Mouse (Mus musculus): ENCODE results near the gene Cacna2d3. TPM values are rescaled to one million over a fixed set of nuclear protein-coding genes. Genes with fewer than 3 reads are reported as not detected.

Cacna2d3 gene
- total RNA-seq, 2 experiments from 2014 or later, result 1.9 to 2.1 TPM

DNA sequence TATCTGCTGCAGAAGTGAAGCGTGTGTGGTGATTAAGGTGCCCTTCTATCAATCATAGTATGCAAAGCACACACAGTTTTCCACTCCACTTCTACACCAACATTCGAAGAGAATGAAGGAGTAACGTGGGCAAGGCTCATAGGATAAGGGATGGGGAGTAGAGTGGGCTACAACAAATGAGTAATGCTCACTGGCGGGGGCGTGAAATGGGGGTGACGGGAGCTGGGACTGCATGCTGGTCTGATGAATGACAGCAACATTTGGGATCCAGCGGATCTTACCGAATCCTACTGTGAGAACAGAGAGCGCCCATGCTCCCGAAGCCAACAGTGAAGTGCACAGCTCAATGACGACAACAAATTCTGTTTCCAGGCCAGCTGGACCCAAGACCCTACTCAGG lies 76.2 kb downstream of the Cacna2d3 start:
- no peak for DNase-seq (ENCODE audit: low spot score in 2 of 2)

DNA sequence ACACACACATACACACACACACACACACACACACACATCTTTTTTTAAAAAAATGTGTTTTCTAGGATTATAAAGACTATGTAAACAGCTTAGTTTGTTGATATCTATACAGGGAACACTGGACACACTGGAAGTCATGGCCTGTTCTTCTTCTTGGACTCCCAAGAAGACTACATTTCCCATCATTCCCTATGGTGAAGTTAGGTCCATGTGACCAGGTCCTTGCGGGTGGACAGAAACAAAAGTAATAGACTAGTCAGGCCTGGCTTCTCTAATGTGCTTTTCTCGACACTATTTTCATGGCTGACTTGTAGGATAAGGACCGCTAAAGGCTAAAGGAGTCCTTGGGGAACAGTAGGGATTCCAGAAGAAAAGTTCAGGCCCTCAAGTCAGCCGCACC lies 78.4 kb downstream of the Cacna2d3 start:
- DNase-seq (ENCODE audit: low spot score in 2 of 2), result no peak

DNA sequence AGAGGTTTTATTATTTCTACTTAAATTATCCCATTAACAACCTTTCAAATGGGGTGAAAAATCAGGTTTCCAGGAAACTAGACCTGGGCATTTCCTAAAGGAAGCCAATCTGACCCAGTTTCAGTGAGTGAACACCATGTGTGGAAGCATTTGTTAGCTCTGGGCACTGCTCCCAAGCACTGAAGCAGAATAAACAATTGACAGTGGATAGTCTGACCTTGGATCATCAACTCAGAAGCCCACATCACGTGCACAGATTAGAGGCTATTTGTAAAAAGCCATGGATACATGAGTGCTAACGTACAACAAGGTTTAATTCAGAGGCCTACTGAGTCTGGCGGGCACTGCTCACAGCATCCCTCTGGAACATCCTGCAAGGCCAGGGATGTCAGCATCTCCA lies 82.4 kb downstream of the Cacna2d3 start:
- no peak for DNase-seq (ENCODE audit: low spot score in 2 of 2)

DNA sequence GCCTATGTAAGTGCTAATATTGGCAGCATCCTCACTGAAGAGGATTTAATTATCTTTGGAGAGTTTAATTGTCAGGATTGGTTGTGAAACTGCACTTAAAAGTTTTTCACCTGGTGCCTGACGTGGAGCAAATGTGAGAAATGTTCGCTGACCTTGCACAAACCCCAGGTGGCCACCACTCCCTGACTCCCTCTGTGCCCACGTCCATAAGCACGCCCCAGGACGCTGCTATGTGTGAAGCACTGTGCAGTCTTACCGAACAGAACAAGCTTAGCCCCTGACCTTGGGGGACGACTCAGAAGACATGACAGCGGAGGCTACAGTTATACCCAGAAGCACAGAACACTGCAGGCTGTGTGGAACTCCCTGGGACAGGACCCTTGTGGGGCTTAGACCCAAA lies 93.5 kb downstream of the Cacna2d3 start:
- no peak for DNase-seq (ENCODE audit: low spot score in 2 of 2)

DNA sequence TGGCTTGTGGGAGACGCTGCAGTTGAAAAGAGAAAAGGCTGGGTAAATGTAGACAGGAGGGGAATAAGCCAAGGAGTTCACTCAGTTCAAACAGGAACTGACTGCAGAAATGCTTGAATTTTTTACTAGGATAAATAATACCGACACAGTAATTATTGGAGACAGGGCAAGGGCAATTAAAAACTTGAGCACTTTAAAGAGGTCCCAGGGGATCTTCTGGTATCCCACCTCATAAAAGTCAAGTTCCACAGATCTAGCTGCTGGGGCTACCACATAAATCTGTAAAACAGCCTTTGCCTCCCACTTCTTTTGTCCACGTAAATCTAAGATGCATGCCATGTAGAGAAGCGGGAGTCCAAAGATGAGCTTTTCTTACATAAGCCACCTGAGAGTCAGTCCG lies 109.2 kb downstream of the Cacna2d3 start:
- no peak for DNase-seq (ENCODE audit: low spot score in 2 of 2)

DNA sequence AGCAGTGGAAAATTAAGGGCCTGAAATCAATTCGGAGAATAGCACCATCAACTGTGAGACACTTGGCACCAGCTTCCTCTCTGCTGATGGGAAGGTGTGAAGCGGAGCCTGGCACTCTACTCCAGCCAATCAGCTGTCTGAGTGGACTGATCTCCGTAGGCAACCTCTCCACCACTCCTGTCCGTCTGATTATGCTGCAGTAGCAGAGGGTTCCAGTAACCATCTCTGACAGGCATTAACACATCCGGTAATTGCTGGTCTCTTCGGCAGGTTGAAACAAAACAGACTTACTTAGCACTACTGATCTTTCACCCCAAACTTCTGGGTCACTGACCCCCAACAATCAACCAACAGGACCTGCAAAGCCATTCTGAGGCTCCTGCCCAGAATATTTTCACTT lies 112.9 kb downstream of the Cacna2d3 start:
- no peak for DNase-seq (ENCODE audit: low spot score in 2 of 2)

DNA sequence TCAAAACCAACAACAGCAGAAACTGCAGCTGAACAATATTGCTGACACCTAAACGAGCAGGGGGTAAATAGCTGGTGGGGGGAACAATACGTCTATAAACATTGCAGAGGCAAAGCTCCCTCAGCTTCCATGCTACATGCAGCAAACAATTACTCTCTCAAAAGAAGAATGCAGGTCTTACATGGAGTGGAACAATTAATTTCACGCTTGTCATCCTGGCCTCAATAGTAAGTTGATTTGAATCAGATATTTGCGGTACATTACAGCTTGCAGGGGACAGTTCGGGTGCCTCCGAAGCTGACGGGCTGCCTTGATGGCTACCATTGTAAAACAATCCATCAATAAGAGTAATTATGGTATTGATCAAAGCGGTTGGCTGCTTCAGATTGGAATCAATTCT lies 122.2 kb downstream of the Cacna2d3 start:
- no peak for DNase-seq (ENCODE audit: low spot score in 2 of 2)

DNA sequence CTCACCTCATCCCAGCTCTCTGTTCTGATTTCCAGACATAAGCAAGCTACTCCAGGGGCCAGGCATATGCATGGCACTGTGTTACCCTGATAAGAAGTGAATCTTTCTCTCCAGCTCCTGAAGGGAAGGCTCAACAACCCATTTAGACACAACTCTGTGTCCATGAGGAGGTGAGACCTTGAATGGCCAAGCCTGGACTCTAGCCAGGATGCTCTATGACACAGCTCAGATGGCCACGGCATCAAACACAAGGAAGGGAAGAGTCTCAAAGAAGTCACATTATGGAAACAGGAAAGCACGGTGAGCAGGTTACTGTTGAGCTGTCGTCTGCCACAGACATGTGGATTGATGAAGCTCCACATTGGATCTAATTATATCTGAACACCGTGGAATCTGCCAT lies 128.8 kb downstream of the Cacna2d3 start:
- no peak for DNase-seq (ENCODE audit: low spot score in 2 of 2)

DNA sequence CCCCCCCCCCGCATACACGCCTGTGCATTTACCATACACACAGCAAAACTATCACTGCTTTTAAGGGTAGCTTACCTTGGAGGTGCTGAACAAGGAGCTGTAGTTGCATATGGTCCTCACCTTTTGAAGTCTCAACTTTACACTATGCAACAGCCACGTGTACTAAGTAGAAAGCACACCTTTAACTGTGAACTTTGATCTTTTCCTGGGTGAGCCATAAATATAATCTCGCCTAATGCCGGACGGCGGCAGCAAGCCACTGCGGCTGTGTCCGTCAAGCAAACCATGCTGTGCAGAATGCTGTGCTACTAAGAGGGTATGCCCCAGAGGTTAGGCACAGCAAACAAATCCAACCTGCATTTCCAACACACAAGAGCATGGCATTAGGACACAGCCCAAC lies 132.0 kb downstream of the Cacna2d3 start:
- DNase-seq (ENCODE audit: low spot score in 2 of 2), result no peak

DNA sequence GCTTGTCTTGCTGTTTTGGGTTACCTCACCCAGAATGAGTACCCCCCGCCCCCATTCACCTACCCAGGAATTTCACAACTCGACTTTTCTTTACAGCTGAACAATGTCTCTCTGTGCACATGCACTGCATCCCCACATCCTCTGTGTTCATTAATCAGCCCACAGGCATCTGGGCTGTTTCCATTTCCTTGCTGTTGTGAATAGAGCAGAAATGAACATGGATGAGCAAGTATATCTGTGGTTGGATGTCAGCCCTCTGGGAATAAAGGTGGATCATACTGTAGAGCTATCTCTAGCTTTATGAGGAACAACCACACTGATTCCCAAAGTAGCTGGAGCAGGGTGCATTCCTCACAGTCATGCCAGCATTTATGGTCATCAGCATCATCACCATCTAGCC lies 139.7 kb downstream of the Cacna2d3 start:
- DNase-seq (ENCODE audit: low spot score in 2 of 2), result no peak

DNA sequence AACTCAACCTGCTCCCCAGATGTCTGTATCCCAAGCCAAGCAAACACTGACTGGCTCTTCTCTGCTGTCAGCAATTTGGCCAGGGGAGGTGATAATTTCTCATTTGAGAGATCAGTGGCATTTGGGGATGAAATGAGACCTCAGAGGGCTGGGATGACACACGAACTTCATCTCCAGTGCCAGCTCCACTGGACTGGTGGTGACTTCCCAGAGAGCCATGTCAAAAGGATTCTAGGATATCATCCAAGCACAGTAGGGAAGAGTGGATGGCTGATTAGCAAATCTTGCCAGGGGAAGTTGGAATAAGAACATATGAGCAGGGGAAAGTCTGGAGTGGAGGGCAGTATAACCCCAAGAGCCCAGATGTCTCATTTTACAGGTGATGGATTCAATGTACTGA lies 143.9 kb downstream of the Cacna2d3 start:
- DNase-seq (ENCODE audit: low spot score in 2 of 2), result no peak

DNA sequence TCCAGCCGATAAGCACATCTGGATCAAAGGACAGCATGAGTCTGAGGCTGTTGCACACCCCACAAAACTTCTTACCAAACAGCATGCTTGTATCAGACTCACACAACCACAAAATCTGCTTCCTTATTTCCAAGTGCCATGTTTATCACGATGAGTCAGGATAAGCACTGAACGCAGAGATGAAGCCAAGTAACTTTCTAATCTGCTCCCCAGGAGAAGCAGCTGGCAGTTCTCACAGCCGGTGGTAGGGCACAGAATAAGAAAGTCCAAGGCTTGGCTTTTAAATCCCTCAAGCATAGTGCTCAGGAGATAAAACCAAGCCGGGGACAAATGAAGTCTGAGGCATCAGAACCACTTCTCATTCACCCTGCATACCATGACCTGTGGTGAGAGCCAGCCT lies 146.1 kb downstream of the Cacna2d3 start:
- DNase-seq (ENCODE audit: low spot score in 2 of 2), result no peak

DNA sequence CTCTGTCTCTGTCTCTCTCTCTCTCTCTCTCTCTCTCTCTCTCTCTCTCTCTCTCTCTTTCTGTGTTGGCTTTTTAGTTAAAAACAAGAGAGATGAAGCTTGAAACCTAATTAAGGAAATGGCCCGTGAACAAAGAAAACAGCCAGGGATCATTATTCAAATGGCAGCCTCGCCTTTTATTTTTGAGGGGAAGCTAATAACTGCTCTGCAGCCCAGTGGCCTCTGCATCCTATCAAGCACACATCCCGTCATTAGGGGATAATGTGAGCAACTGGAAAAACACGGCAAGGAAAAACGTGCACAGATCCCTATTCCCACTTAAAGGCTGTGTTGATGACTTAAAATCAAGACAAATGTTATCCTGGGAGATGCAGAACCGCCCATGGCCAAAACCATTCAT lies 159.0 kb downstream of the Cacna2d3 start:
- no peak for DNase-seq (ENCODE audit: low spot score in 2 of 2)

DNA sequence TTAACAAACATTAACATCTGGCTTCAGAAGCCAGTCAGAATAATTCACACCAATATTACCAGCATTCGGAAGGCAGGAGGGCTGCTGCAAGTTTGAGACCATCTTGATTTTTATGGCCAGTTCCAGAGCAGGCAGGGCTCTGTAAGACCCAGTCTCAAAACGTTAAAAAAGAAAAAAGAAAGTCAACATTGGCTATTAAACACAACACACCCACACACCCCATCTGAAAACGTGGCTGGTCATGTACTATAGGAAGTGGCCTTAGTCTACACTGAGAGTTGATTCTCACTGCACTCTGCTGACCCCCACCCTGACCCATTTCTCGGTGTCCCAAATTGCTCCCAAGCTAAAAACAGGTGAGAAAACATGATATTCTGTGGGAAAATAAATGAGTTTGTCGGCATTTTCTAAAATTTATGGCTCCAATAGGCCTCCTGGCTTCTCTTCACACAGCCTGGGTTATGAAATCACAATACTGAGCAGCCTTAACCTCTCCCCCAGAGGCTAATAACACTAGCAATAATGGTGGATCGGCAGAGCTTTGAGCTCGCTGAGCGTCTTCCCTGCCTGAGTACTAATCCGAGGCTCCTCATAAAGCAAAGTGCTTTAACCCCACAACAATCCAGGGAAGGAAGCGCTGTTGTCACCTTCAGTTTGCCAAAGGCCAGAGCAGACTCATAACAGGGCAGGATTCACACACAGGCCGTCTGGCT lies 160.4 kb downstream of the Cacna2d3 start:
- DNase-seq (ENCODE audit: low spot score in 2 of 2), result no peak

DNA sequence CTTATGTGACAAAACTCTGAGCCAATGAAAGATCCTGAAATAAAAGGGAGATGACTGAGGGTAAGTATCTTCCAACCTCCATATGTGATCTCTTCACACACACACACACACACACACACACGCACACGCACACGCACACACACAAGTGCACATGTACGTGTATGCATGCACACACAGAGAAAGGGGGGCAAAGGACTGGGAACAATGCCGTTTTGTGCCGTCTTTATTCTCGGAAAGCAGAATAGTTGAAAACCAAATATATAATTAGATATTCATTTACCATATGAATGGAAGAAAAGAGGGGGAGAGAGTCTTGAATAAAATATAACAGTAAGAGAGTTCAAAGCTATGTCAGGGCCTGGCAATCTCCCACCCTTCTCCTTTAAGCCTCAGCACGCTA lies 163.2 kb downstream of the Cacna2d3 start:
- DNase-seq (ENCODE audit: low spot score in 2 of 2), result no peak

DNA sequence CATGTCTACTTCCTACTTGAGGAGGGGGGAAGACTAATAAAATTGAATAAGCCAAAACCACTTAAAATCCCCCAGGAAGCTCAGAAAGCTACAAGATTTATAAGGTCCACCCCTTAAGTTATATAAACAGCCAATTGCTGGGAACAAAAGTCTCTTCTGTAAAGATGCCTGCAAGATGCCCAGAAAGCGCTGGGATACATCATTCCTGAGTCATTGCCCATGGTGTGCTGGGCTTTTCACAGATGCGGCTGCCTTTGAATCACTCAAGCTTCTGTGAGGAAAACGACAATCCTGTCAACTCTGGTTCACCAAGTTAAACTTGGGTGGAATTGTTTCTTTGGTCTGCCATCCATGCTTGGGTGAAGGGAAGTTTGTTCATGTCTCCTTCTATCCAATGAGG lies 165.5 kb downstream of the Cacna2d3 start:
- no peak for DNase-seq (ENCODE audit: low spot score in 2 of 2)

DNA sequence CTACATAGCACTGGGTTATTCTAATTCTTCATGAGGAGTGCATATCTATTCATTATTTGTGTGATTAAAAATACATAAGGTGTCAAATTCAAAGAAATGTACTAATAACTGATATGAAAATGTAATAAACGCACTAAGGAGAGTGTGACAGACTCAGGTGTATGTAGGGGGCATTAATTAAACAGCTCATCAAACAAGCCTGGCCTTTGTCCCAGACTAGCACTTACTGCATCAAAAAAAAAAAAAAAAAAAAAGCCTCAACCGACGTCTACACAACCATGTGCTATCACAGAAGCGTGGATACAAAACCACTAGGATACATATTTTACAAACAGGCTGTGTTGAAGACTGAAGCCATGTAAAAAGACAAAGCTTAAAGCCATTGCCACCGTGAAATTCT lies 169.2 kb downstream of the Cacna2d3 start:
- no peak for DNase-seq (ENCODE audit: low spot score in 2 of 2)

DNA sequence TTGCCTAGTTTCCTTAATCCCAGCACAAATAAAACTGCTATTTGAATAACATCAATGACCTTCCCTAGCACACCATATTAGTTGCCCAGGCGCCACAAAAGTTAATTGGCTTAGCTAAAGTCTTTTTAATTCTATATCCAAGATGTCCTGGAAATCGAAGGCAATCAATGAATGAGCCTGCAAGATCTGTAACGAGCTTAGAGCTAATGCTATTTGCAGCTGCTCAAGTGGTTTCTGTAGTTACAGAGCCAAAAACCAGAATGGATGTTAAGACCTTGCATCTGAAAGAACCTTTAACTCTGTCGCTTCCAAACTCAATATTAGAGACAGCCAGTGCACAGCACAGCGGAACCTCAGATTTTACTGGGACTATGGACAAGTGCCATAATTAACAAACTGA lies 173.0 kb downstream of the Cacna2d3 start:
- DNase-seq (ENCODE audit: low spot score in 2 of 2), result no peak

DNA sequence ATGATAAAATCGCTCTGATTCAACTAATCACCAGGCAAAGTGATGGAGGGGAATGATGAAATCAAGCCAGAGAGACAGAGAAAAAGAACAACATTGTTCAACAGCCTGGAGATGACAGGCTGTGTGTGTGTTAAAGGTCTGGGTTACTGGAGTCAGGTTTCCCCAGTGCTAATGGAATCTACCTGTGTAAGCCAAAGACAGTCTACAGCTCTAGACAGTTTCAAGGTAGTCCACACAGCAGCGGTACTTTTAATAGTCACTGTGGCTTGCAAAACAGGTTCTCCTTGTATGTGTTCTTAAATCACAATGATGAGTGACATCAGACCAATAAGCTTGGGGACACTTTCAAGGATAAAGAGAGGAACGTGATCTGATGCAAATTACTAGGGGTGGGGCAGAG lies 191.1 kb downstream of the Cacna2d3 start:
- no peak for DNase-seq (ENCODE audit: low spot score in 2 of 2)

DNA sequence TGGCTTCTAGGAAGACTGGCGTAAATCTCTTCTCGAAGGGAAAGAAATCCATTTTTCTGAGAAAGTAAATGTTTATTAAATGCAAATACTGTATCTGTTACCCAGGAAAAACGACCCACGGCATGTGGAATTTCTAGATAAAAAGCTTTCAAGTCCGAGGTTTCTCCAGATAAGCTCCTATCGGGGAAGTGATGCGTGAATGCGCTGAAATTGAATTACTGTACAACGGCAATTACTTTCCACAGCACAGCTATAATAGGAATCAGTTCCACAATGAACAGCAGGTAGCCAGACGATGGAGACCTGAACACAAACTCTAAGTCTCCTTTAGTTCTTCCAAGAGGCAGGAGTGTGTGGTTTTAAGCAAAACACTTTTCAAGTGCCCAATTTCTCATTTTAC lies 193.0 kb downstream of the Cacna2d3 start:
- DNase-seq (ENCODE audit: low spot score in 2 of 2), result no peak

DNA sequence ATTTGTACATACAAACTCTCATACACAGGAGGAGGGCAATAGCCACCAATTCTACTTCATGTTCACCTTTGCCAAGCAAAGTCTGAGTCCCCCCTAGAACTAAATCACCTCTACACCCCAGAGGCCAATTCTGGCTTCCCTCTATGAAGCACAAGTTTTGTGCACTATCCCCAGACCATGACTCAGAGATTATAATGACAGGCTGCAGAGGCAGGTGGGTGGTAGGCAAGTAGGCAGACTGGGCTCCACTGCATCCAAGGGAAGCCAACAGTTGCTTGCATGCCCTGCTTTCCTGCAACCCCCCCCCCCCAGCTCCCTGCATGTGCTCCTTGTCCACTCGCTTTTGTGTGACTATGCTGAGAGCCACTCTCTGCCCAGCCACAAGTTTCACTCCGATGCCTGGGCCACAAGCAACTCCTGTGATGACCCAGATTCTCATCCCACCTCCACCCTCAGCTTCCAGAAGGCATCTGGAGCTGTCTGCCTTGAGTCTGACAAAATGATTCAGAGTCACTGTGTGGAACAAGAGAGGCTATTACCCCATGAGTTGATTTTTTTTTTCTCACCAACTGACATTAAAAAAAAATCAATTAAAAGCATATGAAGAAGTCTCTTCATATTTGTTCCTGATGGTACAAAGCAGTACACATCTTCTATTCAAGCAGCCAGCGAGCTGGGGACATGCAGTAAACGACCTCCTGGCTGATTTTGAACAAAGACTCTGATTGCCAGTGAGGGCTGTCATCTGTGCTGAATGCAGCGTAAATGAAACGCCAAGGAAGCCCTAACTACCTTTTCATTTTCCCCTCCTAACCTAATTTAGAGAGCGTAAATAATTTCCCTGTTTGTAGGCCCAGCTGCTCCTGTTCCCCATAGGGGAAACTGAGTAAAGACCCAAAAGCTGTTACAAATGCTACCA lies 201.7 kb downstream of the Cacna2d3 start:
- DNase-seq (ENCODE audit: low spot score in 2 of 2), result no peak

DNA sequence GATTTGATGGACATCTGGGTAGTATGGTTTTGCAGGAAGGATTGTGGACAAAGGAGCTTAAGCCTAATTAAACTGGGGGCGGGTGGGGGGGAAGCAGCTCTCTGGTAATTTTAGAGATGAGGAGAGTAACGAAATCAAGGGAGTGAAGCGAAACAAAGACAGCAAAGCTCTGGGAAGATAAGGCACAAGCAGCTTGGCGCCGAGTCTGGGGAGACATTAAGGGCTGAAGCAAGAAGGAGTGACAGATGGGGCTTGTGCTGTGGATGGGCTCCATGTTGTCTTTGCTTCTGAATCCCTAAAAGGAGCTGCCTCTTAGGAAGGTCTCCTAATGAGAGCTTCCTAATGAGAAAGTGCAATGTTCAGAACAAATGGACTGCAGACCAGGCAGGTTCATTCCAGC lies 219.0 kb downstream of the Cacna2d3 start:
- no peak for DNase-seq (ENCODE audit: low spot score in 2 of 2)
